Mouse (Mus musculus) thymus, postnatal 25 days (tissue): ENCODE measurements around the gene Ccdc106.
"Not testable (repeated sequence)": the region's sequence is repeated elsewhere in the genome, so short reads cannot be mapped to it uniquely, and the experiment has no call there.

Source experiments
- DNase-seq: peaks from one replicate; pipeline ENCODE4 v3.0.0; 2022

Ccdc106 gene

GRCm38 (mm10) chr7:5052931-5053343, 32.6 kb downstream of the Ccdc106 start:
- DNase-seq: no peak

DNA sequence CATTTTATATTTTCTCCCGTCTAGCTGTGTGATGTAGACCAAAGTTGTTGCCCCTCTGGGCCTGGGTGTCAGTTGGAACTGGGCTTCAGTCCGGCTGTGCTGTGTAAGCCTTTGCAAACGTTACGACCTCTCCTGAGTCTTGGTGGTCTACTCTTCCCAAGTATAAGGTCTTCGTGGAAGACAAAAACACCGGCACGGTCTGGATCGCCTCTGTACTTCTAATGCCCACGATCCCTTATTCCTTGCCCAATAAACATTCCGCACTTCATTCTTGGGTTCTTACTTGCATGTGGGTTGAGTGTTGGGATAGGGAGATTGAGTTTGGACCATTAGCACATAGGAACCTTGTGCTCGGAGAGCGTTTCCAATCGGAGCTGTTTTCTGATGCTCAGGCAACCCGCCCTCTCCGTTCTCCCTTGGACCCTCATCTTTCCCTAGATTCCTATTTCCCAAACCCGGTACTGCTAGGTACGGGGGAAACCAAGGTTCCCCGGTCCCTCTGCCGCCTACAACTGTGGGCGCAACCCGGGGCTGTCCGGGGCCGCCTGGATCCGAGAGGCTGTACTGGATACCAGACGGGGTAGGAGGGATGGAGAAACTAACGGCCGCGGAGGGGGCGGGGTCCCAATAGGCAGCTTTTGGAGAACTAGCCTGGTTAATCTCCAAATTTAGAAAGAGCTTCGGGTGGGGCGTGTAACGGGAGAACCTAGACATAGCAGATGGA, 33.3 kb downstream of the Ccdc106 start:
- no peak for DNase-seq

GRCm38 (mm10) chr7:5056651-5057263, 36.4 kb downstream of the Ccdc106 start:
- peak; percentile 6 for DNase-seq

GRCm38 (mm10) chr7:5057381-5057780, 37.0 kb downstream of the Ccdc106 start:
- DNase-seq: no peak

GRCm38 (mm10) chr7:5057804-5058203, 37.5 kb downstream of the Ccdc106 start:
- peak; percentile 39 for DNase-seq

DNA sequence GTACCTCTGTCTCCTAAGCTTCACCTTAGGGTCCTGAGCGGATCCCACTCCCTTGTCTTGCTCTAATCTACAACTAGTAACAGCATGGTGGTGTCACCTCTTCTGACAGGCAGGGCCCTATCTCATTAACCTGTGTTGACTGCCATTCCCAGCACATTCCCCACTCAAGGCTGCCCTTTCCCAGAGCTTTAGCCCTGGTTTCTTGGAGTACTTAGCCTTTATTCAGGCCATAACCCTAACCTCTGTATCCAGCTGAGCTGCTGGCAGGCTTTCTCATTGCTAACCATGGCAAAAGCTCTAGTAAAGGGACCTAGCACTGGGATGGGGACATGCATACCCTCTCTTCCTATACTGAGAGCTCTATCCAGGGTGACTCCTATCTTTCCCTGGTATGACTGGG, 38.3 kb downstream of the Ccdc106 start:
- no peak for DNase-seq

DNA sequence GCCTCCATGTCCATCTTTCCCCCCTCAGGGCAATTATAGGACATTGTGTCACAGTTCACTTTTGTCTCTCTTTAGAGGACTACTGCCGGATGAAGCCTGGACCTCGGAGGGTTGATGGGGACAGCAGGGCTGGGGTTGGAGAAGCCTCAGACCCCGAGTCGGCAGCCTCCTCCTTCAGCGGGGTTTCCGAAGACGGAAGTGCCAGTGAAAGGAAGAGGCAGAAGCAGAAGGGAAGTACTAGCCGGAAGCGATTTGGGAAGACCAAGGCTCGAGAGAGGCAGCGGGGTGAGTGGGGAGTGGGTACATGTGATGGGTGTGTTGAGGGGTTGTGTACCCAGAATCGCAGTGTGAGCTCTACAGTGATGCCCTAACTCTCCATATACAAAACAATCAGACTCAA, 39.1 kb downstream of the Ccdc106 start:
- no peak for DNase-seq

- peak; percentile 66 for DNase-seq
Observed at GRCm38 (mm10) chr7:5060239-5060731, 39.9 kb downstream of the Ccdc106 start.

DNA sequence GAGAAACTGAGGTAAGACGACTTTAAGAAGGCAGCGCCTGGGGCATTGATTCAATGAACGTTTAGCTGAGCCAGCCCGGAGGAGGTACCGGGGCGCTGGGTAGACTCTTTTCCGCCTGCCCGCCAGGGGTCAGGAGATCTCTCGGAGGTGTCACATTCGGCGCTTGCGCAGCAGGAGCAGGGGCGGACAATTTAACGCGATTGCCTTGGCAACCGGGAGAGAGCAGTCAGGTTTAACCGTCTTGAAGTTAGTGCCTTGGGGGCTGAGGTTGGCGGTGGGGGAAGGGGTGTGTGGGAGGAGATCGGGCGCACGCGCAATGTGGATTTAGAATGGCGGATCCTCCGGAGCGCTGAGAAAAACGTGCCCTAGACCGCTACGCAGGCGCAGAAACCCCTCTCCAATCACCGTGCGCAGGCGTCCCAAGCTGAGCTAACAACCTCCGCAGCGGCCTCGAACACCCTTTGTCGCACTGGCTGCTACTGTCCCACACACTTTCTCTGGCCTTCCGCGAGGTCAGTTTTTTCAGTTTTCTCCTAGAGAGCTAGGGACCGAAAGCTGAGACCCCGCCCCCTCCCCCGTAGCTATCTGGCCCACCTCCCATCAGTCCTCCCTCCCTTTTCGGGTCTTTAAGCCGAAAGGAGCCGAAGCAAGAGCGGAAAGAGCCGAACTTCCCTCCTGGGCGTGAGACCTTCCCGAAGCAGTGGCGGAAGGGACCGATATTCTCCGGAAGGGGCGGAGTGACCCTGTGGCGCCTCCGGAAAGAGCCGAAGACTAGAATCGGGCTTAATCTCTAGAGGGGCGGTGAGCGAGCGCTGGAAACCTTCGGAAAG, 40.8 kb downstream of the Ccdc106 start:
- DNase-seq: peak; percentile 99

GRCm38 (mm10) chr7:5061774-5062359, 41.5 kb downstream of the Ccdc106 start, which contains the start of gene U2af2:
U2af2 (plus strand) TSS chr7:5062143.
- DNase-seq: peak; percentile 94

GRCm38 (mm10) chr7:5062360-5063001, 42.1 kb downstream of the Ccdc106 start:
- no peak for DNase-seq

DNA sequence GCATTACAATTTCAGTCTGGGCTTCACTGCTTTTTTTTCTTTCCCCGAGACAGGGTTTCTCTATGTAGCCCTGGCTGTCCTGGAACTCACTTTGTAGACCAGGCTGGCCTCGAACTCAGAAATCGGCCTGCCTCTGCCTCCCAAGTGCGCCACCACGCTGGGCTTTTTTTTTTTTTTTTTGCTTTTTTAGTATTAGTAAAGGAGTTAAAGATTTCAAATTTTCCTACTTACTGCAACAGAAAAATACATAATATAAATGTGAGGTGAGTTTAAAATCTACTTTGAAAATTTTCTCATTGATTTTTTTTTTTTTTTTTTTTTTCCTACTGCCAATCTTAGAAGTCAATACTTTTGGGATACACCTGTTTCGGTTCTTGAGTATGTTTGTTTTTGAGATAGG, 44.5 kb downstream of the Ccdc106 start:
- DNase-seq: no peak

- DNase-seq: no peak
Observed at GRCm38 (mm10) chr7:5073586-5073985, 53.2 kb downstream of the Ccdc106 start.

GRCm38 (mm10) chr7:5074984-5075383, 54.6 kb downstream of the Ccdc106 start:
- DNase-seq: no peak

- DNase-seq: no peak
Observed at GRCm38 (mm10) chr7:5076931-5077330, 56.6 kb downstream of the Ccdc106 start.

DNA sequence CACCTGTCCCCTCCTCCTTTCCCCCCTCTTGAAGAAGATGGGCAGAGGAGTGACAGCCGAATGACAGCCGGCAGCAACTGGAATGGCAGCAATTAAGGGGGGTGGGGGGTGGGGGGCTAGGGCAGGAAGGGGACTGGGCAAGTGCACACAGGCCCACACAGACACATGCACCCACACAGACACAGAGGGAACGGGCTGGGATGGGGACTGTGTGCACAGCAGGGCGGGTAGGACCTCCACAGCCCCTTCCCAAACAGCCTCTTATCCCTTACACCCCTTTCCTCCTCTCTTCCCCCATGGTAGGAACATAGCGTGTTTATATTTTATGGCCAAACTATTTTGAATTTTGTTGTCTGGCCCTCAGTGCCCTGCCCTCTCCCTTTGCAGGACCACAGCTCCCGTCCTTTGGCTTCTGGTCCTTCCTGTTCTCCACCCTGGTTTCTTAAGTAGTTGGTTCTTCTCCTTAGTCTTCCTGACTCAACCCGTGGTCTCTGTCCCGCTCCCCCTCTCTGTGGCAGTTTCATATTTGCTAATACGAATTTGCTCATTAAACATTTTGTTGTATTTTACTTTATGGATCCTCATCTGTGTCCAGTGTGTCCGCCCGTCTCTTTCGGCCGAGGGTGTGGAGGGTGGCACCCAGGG, 59.1 kb downstream of the Ccdc106 start:
- DNase-seq: not testable (repeated sequence)

GRCm38 (mm10) chr7:5080010-5080751, 59.8 kb downstream of the Ccdc106 start, which contains the start of gene Epn1:
Epn1 (plus strand) TSS chr7:5080235.
- DNase-seq: peak; percentile 96

- DNase-seq: no peak
Observed at GRCm38 (mm10) chr7:5080815-5081214, 60.5 kb downstream of the Ccdc106 start.

- DNase-seq: no peak
Observed at GRCm38 (mm10) chr7:5081241-5081640, 60.9 kb downstream of the Ccdc106 start.

DNA sequence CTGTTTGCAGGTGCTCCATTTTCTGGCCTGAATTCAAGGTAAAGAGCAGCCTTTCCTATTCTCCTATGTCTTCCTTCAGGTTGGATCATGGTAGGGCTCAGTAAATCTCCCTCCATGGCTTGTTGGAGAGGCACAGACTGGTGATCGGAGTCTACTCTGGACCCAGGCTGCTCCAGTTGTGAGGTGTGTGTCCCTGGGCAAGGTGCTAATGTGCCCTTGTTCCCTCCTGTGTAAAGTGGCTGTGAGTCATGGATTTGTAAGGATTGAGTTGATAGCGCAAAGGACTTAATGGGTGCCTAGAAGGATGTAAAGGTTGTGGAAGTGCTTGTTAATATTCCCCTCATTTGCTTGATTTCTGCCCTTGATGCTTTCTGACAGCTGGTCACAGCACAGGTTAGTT, 61.6 kb downstream of the Ccdc106 start:
- no peak for DNase-seq
